Mouse (Mus musculus) T-cell, adult 2 months (primary cell): ENCODE results near the gene Glp2r.

ENCODE experiments used
- DNase-seq: peaks from one replicate; pipeline ENCODE4 v3.0.0; 2022; ENCODE audit warnings: low spot score

Glp2r gene

GRCm38 (mm10) chr11:67728726-67729125 is 42.2 kb downstream of the Glp2r start:
- no peak for DNase-seq

DNA sequence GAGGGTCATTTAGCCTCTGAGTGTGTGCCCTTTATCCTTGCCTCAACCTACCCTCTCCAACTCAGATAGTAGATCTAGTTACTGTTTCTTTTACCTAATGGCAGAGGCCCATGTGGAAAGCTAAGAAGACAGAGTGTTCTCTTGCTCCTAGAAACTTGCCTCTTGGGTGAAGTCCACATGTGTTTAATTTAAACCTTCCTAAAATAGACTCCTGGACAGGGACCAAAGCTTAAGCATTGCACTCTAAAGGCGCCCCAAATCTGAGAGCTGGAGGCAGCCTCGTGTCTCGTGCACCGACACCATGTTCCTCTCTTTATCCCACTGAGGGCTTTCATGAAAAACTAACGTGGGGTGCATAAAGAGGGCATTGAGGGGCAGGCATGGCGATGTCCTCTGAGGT is 43.9 kb downstream of the Glp2r start:
- no peak for DNase-seq

DNA sequence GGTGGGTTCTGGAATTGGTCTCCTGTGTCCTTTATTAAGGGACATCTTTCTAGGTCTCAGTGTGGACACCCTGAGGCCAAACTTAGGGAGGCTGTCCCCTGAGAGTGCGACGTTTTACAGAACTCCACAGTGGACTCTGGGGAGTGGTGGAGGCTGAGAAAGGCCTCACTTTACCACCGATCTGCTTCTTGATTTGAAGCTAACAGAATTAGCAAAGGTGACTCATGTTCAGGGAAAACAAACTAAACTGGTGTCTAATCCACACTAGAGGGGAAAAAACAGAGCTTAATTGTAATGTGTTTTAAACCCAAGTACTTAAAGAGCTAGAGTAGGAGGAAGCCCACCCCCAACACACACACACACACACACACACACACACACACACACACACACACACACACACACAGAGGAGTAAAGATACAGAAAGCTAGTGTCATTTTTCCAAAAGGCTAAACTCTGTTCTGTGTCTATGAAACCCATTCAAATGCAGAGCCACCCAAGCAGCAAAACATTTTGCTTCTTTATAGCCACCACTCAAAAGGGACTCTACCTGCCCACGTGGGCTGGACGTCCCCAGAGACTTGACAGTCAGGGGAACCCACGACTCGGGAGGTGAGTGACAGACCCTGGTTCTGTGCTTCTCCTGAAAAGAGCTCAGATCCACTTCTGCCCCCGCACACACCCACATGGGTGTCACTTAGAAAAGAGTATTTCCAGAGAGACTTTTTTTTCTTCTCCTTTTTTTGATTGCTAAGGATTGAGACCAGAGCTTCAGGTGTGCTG is 47.5 kb downstream of the Glp2r start:
- DNase-seq, result no peak

DNA sequence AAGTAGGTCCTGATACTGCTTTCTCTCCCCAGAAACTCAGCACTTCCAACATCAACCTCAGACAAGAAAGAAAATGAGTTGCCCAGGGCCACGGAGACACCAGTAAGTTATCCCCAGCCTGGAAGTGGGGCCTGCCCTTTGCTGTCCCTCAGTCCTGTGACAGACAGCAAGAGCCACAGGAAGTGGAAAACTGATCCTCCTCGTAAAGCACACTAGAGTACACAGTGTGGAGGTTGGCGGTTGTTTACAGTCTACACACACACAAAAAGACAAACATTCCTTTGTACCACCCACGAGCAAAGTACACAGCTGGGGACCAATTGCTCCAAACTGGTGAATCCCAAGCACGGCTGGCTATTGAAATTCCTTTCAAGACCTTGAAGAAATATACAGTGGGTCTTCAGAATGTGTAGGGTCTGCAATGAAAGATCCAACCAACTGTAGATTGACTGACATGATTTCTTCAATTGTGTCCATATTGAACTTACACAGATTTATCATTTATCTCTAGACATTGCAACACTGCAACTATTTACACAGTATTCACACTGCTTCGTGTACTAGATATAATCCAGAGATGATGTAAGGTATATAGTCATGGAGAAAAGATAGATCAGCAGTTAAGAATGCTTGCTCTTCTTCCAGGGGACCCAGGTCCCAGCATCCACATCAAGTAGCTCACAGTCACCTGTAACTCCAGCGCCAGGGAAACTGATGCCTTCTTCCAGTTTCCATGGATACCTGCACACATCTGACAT is 48.4 kb downstream of the Glp2r start:
- no peak for DNase-seq

GRCm38 (mm10) chr11:67721485-67721884 is 49.5 kb downstream of the Glp2r start:
- DNase-seq, result no peak

DNA sequence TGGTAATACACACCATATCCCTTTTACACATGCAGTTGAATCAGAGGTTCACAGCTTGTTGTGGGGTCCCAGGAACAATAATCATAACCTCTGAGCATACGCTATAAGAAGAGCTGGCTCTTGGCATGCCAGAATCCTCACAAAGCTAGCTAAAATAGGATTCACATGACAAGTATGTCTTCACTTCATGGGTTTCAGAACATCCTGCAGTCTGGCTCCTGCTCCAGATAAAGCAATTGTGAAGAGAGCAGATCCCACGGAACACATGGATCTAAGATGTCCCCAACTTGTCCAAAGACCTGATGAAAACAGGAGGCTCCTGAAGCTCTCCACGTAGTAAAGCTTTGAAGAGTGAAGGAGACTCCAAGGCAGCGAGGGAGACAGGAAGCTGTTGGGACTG is 55.6 kb downstream of the Glp2r start:
- no peak for DNase-seq

- no peak for DNase-seq
Measured at GRCm38 (mm10) chr11:67712976-67713375, 58.0 kb downstream of the Glp2r start.

DNA sequence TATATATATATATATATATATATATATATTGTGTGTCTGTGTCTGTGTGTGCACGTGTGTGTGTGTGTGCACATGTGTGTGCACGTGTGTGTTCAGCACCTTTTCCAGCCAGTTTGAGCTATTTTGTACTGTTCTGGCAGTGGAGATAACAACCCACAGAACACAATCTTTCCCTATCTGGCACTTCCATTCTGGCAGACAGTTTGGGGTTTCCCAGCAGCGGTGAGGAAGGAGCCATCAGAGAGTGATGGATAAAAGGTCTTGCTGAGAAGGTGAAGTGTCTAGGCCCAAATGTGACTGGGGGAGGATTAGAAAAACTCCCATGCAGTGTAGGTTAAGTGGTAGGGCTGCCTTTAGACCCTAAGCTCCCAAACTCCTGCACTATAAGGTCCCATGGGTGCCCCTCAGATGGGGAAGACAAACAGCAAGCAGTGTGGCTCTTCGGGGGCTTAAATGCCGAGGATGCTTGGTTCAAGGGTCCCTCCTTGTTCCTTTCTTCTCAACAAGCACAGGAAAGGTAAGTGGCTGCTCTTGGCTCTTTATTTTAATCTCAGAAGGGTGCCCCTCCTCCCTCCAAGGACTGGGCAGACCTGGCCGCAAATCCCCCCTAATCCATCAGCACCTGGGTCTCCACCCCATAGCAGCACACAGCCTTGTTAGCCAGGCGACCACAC is 76.1 kb downstream of the Glp2r start, which contains the start of gene Rcvrn:
Rcvrn (plus strand) TSS at position 624 of the 674 bp plus-strand sequence.
- no peak for DNase-seq

GRCm38 (mm10) chr11:67686109-67686508 is 84.8 kb downstream of the Glp2r start:
- DNase-seq, result no peak

DNA sequence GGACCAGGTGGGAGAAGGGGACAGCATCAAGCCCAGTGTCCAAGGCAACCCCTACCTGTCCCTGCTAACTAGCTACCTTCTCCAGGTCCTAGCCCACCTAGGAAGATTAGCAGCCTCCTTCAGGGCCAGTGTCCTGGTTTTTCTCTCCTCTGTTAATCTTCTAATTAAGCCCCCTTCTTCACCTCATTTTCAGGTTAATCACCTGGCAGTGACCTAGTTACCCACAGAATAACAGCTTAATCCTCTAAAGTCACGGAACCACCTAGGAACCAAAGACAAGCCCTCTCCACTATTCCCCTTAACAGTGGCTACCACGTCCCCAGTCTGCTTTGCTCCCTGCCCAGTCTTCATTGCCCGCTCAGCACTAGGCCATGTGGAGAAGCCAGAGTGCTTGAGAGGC is 89.1 kb downstream of the Glp2r start:
- DNase-seq, result no peak

DNA sequence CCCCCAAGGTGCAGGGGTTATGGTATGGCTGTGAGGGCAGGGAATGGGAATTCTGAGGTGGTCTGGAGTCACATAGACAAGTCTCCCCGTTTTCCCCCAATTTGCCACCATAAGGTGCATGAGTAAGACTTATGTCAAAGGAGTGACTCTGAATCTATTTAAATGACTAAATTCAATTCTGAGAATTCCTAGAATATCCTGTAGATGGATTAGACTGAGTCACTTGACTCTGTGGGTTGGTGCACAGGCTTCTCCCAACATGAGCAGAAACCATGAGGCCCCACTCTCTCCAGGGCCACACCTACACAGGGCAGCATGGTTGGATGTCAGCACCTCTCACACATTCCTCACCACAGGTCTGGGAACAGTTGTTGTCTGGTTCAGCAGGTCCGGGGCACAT is 91.0 kb downstream of the Glp2r start:
- no peak for DNase-seq

DNA sequence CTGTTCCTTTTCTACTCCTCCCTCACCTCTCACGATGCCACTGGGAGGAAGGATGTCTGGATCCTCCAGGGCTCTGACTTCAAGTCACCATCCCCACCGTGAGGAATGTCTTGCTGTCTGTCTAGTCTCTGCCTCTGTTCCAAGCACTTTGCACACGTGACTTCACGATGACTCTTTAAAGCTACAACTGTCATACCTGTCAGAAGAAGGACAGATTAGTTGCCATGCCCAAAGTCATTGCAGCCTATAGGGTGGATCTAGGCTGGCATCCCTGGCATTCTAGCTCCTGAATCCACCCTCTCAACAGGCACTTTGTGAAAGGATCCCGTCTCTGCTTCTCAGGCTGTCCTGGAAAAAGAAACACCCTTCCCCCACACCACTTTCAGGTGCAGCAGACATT is 91.7 kb downstream of the Glp2r start:
- no peak for DNase-seq

GRCm38 (mm10) chr11:67675562-67676540 is 95.1 kb downstream of the Glp2r start:
- DNase-seq, result no peak

- no peak for DNase-seq
Measured at GRCm38 (mm10) chr11:67672140-67672539, 98.8 kb downstream of the Glp2r start.

GRCm38 (mm10) chr11:67670031-67670430 is 100.9 kb downstream of the Glp2r start:
- DNase-seq, result no peak

DNA sequence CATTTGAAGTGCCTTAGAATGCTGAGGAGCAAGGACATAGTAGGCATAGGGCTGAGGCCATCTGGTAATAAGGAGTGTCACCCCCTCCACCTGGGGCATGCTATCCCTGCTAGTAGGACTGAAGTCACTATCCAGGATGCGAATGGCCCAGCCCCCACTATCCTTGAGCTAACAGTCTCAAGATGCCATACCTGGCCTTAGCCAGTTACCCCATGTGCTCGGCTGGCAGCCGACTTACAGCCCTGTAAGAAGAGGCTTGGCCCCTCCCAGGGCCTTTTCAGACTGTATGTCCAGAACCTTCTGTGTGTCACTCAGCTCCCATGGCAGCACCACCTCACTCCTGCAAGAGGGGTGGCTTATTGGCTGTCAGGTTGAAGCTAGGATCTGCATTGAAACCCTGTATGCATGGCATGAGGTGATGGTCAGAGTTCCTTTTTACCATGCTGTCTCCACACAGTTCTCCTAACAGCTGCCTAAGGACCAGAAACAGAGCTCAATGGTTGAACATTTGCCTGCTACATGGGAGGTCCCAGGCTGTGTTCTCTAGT is 102.4 kb downstream of the Glp2r start:
- no peak for DNase-seq

DNA sequence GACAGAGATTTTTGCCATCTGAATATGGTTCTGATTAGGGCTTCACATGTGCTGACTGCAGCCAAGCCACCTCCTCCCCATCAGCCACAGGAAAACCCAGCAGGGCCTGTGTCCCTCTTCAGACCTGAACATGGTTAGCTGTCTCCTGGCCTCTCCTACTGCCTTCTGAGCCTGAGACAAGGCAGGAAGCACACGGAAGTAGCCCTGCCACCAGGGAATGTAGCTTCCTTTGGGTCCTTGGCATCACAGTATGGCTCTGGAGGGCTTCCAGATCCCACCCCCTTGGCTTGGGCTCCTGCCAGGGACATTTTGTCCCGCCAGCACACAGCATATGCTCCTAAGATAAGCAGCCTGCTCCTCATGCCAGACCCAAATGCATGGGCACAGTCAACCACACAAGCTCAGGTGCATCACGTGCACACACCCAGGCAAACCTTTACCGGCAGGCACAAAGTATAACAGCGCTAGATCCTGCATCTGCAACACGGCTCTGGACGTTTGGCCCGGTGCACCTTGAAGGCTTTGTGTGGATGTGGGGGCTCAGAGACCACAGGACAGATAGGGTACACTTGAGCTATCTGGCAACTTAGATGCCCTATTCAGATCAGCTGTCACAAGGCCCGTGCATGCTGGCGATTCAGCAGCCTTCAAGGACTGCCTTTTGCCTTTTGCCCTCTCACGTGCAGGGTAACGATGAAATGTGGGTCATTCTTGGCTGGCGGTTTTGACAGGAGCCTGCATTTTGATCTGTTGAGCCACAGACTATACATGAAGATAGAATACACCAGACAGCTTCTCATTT is 103.2 kb downstream of the Glp2r start:
- DNase-seq, result no peak

DNA sequence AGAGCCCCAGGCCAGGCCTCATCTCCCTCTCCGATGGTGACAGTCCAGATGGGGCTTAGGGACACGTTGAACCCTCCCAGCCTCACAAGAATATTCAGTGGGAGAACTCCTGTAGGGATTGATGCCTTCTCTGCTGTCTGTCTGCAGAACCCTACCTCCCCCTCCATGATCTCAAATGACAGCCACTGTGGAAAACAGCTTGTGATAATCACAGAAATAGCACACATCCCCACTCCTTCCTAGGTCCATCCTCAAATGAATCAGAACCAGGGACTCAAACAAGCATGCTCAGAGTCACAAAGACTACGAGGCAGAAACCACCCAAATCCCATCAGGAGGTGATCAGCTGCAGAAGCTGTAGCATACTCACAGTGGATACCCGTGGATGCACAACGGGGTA is 104.8 kb downstream of the Glp2r start:
- no peak for DNase-seq

DNA sequence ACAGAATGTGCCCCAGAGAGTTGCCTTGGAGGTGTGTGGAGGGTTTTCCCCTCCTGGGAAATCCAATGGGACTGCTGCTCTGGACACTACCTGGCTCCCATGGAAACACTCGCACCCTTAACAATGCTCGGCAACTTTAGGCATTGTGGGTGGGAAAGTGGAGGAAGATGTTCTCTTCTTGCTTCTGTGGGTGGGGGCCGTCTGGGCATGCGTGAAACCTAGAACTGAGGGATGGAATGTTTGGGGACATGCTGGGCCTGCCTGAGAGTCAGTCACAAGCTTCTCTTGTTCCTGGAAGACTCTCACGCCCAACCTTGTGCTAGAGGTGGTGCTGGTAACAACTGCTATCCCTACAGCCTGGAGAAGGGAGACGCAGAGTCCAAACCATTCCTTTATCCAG is 106.0 kb downstream of the Glp2r start:
- DNase-seq, result no peak

GRCm38 (mm10) chr11:67664261-67664660 is 106.7 kb downstream of the Glp2r start:
- DNase-seq, result no peak

- no peak for DNase-seq
Measured at GRCm38 (mm10) chr11:67663437-67663836, 107.5 kb downstream of the Glp2r start.
